Mouse (Mus musculus) lung, postnatal 10 days (tissue): ENCODE results near the gene Oxct1.

ENCODE experiments used
- DNase-seq: peaks from one replicate; pipeline ENCODE4 v3.0.0; 2021

Oxct1 gene

GRCm38 (mm10) chr15:4124648-4125047 lies 98.5 kb downstream of the Oxct1 start:
- DNase-seq = no peak

GRCm38 (mm10) chr15:4138524-4138923 lies 112.3 kb downstream of the Oxct1 start:
- DNase-seq = no peak

- no peak for DNase-seq
Measured at GRCm38 (mm10) chr15:4139516-4139915, 113.3 kb downstream of the Oxct1 start.

GRCm38 (mm10) chr15:4145352-4145751 lies 119.2 kb downstream of the Oxct1 start:
- DNase-seq = no peak

- no peak for DNase-seq
Measured at GRCm38 (mm10) chr15:4147700-4148099, 121.5 kb downstream of the Oxct1 start.

- no peak for DNase-seq
Measured at GRCm38 (mm10) chr15:4148649-4149389, 122.6 kb downstream of the Oxct1 start.

- DNase-seq = no peak
Measured at GRCm38 (mm10) chr15:4154646-4155045, 128.5 kb downstream of the Oxct1 start.

- DNase-seq = no peak
Measured at GRCm38 (mm10) chr15:4167946-4168345, 141.8 kb downstream of the Oxct1 start.

- DNase-seq = no peak
Measured at GRCm38 (mm10) chr15:4171600-4171999, 145.4 kb downstream of the Oxct1 start.

- no peak for DNase-seq
Measured at GRCm38 (mm10) chr15:4197913-4198312, 171.7 kb downstream of the Oxct1 start.
